Comparison of ENCODE assay signal across 12 mouse cellular contexts in genomic region chr12:109975176-109975972, GRCm38 (mm10).
A peak's percentile ranks its signal among the peaks of the same experiment; 100 is the strongest.
DNase-seq lines count a peak whose midpoint lies in the region; ATAC-seq lines count a peak whose summit lies in the region.
"Had no signal": no experiment of that assay in that cellular context is flagged by ENCODE, and none has a peak within 500 bp of the region (broad histone marks: within the 10 kb centered on the region; RNA-seq: fewer than 3 reads in every experiment).

No protein-coding gene starts in this region.

- WGBS in midbrain, embryonic 13.5 days: 81% methylated on average over 17 of the region's 17 CpGs
- WGBS in midbrain, embryonic 16.5 days: 71% methylated on average over 17 of the region's 17 CpGs

- no peak overlapping the region for H3K9ac ChIP-seq in midbrain, embryonic 13.5 days (replicated peaks)
- H3K9ac ChIP-seq in midbrain, embryonic 16.5 days (ENCODE audit: low read depth, low read length): no peak overlapping the region
- H3K9ac ChIP-seq: liver, embryonic 13.5 days had no signal

- H3K4me2 ChIP-seq in midbrain, embryonic 13.5 days (replicated peaks): no peak overlapping the region
- H3K4me2 ChIP-seq in midbrain, embryonic 16.5 days (ENCODE audit: low read length): no peak overlapping the region
- H3K4me2 ChIP-seq: liver, embryonic 13.5 days had no signal

- H3K4me1 ChIP-seq in midbrain, embryonic 13.5 days (replicated peaks): no peaks in the 10 kb centered on the region; the same call in 1 of the 2 replicates
- H3K4me1 ChIP-seq in midbrain, embryonic 16.5 days (ENCODE audit: control insufficient read depth, insufficient read depth, low read length): no peaks in the 10 kb centered on the region; the same call in 1 of the 2 replicates
- H3K4me1 ChIP-seq: liver, embryonic 13.5 days had no signal

- H3K9me3 ChIP-seq in midbrain, embryonic 13.5 days: no peaks in the 10 kb centered on the region
- H3K9me3 ChIP-seq in midbrain, embryonic 16.5 days (replicated peaks; ENCODE audit: control insufficient read depth, low read length, poor library complexity, severe bottlenecking): no peaks in the 10 kb centered on the region
- H3K9me3 ChIP-seq: liver, embryonic 13.5 days had no signal

- 0 out of 2 replicates have a peak overlapping the region, but pooled peaks have one; percentile 9 for H3K27ac ChIP-seq in midbrain, embryonic 13.5 days
- H3K27ac ChIP-seq in midbrain, embryonic 16.5 days (ENCODE audit: low read length): no peak overlapping the region
- H3K27ac ChIP-seq: kidney, postnatal 0 days; liver, embryonic 13.5 days had no signal

- H3K27me3 ChIP-seq in midbrain, embryonic 13.5 days: no peaks in the 10 kb centered on the region
- H3K27me3 ChIP-seq in midbrain, embryonic 16.5 days (ENCODE audit: control insufficient read depth, insufficient read depth, low read depth, low read length): no peaks in the 10 kb centered on the region
- H3K27me3 ChIP-seq: CH12.LX; liver, embryonic 13.5 days had no signal

- peak; percentile 81 to 89 for DNase-seq in cerebellum, postnatal 14 days
- peak; percentile 59 to 71 for DNase-seq in layer of hippocampus, adult 8-10 months (ENCODE audit: low spot score in 2 of 2)
- peak; percentile 55 for DNase-seq in right cerebral cortex, postnatal 14 days
- no peak for DNase-seq in kidney, postnatal 25 days
- DNase-seq in urinary bladder, adult 2 months (ENCODE audit: low spot score): no peak
- DNase-seq in T-cell, adult 2 months (ENCODE audit: low spot score): no peak
- DNase-seq: liver, embryonic 13.5 days; thymus, postnatal 14 days had no signal

- no peaks in the 10 kb centered on the region for H3K36me3 ChIP-seq in midbrain, embryonic 13.5 days
- no peaks in the 10 kb centered on the region for H3K36me3 ChIP-seq in midbrain, embryonic 16.5 days (ENCODE audit: control insufficient read depth, insufficient read depth, low read length)
- H3K36me3 ChIP-seq: liver, embryonic 13.5 days had no signal

- peak; percentile 43; the same call in 1 of the 2 replicates for ATAC-seq in midbrain, embryonic 13.5 days
- no peak for ATAC-seq in midbrain, embryonic 16.5 days

- H3K4me3 ChIP-seq in midbrain, embryonic 13.5 days (replicated peaks): no peak overlapping the region
- H3K4me3 ChIP-seq in midbrain, embryonic 16.5 days (ENCODE audit: low read depth, low read length): no peak overlapping the region
- H3K4me3 ChIP-seq: liver, embryonic 13.5 days had no signal

Comparison
In these comparisons a context has a peak if more than half of its experiments do, and no peak if none do; other contexts are left out.
1. DNase-seq: peak in cerebellum, postnatal 14 days (2 of 2), layer of hippocampus, adult 8-10 months (2 of 2) and right cerebral cortex, postnatal 14 days (single experiment); none in kidney, postnatal 25 days (0 of 2), urinary bladder, adult 2 months (single experiment) and T-cell, adult 2 months (single experiment).